Mouse (Mus musculus) cortical plate, adult 2 months (tissue): ENCODE data around the gene Tmem100.

Source experiments
- CTCF ChIP-seq: fragments of 200-500 bp; IDR thresholded peaks from 2 replicates; pipeline ENCODE4 v1.5.1; 2011; ENCODE audit warnings: mild to moderate bottlenecking, control low read depth, low read length; ENCODE audit not compliant: insufficient read depth; ENCODE audit errors: extremely low read depth
- POLR2A ChIP-seq: fragments of 200-500 bp; IDR thresholded peaks from 2 replicates; pipeline ENCODE4 v1.6.1; 2011; ENCODE audit warnings: mild to moderate bottlenecking, low read length, control low read depth; ENCODE audit not compliant: insufficient read depth; ENCODE audit errors: extremely low read depth

DNA sequence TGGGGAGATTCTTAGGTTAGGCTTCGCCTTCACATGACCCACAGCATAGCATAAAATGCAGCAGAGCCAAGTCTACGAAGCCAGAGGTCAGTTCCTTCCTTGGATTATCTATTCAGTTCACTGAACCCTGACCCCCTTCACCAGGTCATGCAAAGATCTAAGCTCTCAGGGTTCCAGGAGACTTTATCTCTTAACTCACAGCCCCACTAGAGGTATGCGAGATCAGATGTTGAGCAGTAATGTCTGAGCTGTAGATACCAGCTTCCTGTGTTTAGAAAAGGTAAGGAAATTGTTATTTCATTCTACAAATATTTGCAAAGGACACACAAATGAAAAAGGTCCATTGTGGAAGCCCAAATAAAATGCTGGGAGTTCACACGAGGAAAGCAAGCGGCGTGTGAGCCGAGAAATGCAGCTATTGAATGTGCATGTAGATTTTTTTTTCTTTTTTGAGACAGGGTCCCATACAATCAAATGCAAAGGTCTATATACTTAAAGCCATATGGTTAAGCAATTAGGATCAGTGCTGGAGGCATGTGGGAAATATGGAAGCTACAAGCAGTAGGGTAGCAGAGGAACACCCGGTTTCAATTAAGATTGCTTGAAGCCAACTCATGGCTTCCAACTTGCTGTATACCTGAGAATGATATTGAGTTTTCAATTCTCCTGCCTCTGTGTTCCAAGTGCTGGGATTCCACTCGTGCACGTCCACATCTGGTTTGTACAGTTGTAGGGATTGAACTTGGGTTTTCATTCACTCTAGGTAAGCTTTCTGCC is 51.9 kb downstream of the Tmem100 start:
- TF ChIP-seq CTCF (no peak), POLR2A (no peak)
